Mouse (Mus musculus) kidney, adult 2 months (tissue): ENCODE measurements around the gene Hist1h1c.

Experiments
- CTCF ChIP-seq: fragments of 200-500 bp; conservative IDR thresholded peaks from 2 replicates; pipeline ENCODE4 v1.5.1; 2011; ENCODE audit warnings: low read depth, mild to moderate bottlenecking, control low read depth, low read length, moderate library complexity, mixed read lengths; ENCODE audit not compliant: insufficient read depth, insufficient read length
- POLR2A ChIP-seq: fragments of 200-500 bp; IDR thresholded peaks from one replicate; pipeline ENCODE4 v1.6.1; 2011; ENCODE audit warnings: low read depth, low read length, control low read depth

DNA sequence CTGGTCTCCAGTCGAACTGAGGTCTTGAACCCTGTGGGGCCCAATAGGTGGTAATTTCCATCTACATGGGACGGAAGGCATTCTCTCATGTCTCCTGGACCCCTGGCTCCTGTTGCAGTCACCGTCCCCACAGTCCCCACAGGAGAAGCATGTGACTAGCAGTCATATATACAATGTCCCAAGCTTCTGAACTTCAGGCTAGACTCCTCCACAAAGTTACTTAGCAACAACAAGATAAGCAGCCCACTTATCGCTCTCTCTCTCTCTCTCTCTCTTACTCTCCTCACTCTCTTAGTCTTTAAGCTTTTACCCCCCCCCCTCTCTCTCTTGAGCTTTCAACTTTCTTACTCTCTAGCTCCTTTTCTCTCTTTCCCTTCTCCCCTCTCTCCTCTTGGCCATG is 14.4 kb upstream of the Hist1h1c start:
- no peak for TF ChIP-seq CTCF
- no peak for TF ChIP-seq POLR2A
